Mouse (Mus musculus): ENCODE data around the gene Trim14. TPM values are rescaled to one million over a fixed set of nuclear protein-coding genes. Genes with fewer than 3 reads are reported as not detected.

Gene Trim14
- polyA plus RNA-seq, 1 experiment from 2014 or later, result 1.0 TPM

DNA sequence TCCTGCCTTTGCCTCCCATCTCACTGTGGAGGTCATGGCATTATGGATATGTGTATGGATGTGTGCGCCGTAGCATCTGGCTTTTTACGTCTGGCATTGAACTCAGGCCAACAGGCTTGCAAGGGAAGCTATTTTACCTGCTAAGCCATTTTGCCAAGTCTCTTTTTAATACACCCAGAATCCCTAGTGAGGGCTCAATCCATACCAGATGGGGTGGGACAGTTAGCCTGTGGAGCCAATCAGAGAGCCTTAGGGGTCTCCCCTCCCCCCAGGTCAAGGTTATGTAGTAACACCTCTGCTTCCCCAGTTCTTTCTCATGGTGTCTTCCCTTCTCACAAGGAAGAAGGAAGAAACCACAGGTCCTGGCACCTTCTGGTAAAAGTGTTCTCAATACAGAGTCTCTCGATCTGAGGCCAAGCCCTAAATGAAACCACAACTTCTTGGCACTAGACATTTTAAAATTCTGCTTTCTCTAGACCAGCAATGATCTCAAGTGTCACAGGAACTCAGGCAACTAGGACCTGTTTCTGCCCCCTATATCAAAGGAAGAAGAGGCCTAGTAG is 29.5 kb upstream of the Trim14 start:
- no peak overlapping the region for H3K27ac ChIP-seq (ENCODE audit: low read depth, low read length)
- ATAC-seq (ENCODE audit: low FRiP score) (no peak), DNase-seq (ENCODE audit: low spot score) (no peak)
- H3K9ac ChIP-seq (ENCODE audit: low read depth, low read length), result no peak overlapping the region
- no peaks in the 10 kb centered on the region for H3K9me3 ChIP-seq (ENCODE audit: control insufficient read depth, low read length)
- no peak overlapping the region for H3K4me3 ChIP-seq (ENCODE audit: low read depth, low read length)
- no peaks in the 10 kb centered on the region for H3K4me1 ChIP-seq (replicated peaks; ENCODE audit: control insufficient read depth, insufficient read depth, low read length)
- 95% methylated on average over 4 of the region's 4 CpGs for WGBS
- no peak overlapping the region for H3K4me2 ChIP-seq (replicated peaks; ENCODE audit: low read depth, low read length)
- H3K36me3 ChIP-seq (ENCODE audit: control insufficient read depth, insufficient read depth, low read length), result no peaks in the 10 kb centered on the region
- H3K27me3 ChIP-seq (ENCODE audit: control insufficient read depth, insufficient read depth, low read length), result no peaks in the 10 kb centered on the region

DNA sequence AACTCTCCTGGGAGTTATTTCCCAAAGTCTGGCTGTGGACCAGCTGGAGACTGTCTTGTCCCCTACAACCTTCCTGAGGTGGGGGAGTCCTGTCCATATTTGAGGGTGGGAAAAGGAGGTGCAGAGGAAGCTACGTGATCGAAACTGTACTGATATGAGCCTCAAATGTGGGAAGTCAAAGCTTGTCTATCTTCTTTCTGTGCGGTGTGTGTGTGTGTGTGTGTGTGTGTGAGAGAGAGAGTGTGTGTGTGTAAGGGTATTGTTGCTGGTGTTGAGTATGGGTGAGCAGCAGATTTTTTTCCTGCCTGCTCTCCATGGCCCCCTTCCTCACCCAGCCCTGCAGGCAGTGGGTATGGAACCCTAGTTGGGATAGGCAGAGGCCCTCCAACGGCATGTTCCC is 28.3 kb upstream of the Trim14 start:
- H3K27me3 ChIP-seq (ENCODE audit: control insufficient read depth, insufficient read depth, low read length), result no peaks in the 10 kb centered on the region
- no peaks in the 10 kb centered on the region for H3K4me1 ChIP-seq (replicated peaks; ENCODE audit: control insufficient read depth, insufficient read depth, low read length)
- H3K9ac ChIP-seq (ENCODE audit: low read depth, low read length), result no peak overlapping the region
- WGBS, result 89% methylated on average over 4 of the region's 4 CpGs
- no peak for ATAC-seq (ENCODE audit: low FRiP score)
- H3K27ac ChIP-seq (ENCODE audit: low read depth, low read length), result no peak overlapping the region
- H3K4me2 ChIP-seq (replicated peaks; ENCODE audit: low read depth, low read length), result no peak overlapping the region
- no peak overlapping the region for H3K4me3 ChIP-seq (ENCODE audit: low read depth, low read length)
- no peaks in the 10 kb centered on the region for H3K9me3 ChIP-seq (ENCODE audit: control insufficient read depth, low read length)
- no peak for DNase-seq (ENCODE audit: low spot score)
- no peaks in the 10 kb centered on the region for H3K36me3 ChIP-seq (ENCODE audit: control insufficient read depth, insufficient read depth, low read length)

DNA sequence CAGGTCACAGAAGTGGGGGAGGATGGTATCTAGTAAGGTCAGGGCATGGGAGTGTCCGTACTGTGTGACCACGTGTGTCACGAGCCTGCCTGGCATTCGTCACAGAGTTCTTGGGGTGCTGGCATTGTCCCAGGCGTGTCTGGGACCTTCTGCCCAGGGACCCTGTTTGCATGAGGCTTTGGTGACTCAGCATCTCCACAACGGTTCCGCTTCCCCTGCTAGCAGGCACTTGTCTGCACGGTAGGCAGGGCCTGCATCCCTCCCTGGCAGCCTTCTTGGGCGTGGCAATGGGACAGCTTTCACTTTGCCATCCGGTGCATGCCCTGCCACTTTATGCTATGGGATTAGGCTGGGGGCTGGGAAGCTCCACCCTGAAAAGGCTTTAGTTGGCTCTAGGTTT is 27.9 kb upstream of the Trim14 start:
- ATAC-seq (ENCODE audit: low FRiP score) (no peak), DNase-seq (ENCODE audit: low spot score) (no peak)
- no peaks in the 10 kb centered on the region for H3K36me3 ChIP-seq (ENCODE audit: control insufficient read depth, insufficient read depth, low read length)
- 70% methylated on average over 10 of the region's 10 CpGs for WGBS
- H3K27me3 ChIP-seq (ENCODE audit: control insufficient read depth, insufficient read depth, low read length), result no peaks in the 10 kb centered on the region
- H3K27ac ChIP-seq (ENCODE audit: low read depth, low read length), result no peak overlapping the region
- H3K9ac ChIP-seq (ENCODE audit: low read depth, low read length), result no peak overlapping the region
- no peak overlapping the region for H3K4me3 ChIP-seq (ENCODE audit: low read depth, low read length)
- H3K4me1 ChIP-seq (replicated peaks; ENCODE audit: control insufficient read depth, insufficient read depth, low read length), result no peaks in the 10 kb centered on the region
- no peaks in the 10 kb centered on the region for H3K9me3 ChIP-seq (ENCODE audit: control insufficient read depth, low read length)
- no peak overlapping the region for H3K4me2 ChIP-seq (replicated peaks; ENCODE audit: low read depth, low read length)

DNA sequence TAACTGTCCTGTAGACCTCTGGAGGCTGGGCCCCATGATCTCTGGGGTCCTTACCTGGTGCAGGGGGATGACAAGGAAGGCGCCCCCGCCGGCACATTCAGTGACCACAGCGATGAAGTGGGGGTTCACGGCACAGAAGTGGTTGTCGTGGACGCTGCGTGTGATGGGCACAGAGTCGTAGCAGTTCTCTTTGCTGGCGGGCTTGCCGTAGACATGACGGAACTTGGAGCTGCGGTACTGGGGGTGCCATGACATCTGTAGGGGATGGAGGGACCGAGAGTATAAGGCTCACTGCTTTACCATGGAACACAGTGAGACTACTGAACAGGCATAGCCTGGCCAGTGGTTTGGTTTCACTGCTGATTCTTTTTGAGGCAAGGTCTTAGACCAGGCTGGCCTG is 26.9 kb upstream of the Trim14 start:
- 97% methylated on average over 14 of the region's 14 CpGs for WGBS
- H3K4me2 ChIP-seq (replicated peaks; ENCODE audit: low read depth, low read length), result no peak overlapping the region

DNA sequence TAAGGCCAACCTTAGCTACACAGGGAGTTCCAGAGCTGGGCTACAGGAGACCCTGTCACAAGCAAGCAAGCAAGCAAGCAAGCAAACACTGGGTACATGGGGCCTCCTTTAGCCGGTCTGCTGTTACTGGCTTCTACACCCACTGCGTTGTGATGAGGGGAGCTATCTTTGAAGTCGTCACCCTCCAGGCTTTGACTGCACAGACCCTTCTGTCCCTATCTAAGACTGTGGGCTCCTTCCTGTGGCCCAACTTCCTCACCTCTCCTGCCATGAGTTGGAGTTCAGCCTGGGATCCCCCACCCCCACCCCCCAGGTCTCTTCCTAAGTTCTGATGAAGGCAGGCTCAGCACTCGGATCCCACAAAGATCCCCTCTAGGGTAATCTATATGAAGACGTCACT is 26.1 kb upstream of the Trim14 start:
- no peak overlapping the region for H3K4me2 ChIP-seq (replicated peaks; ENCODE audit: low read depth, low read length)
- H3K36me3 ChIP-seq (ENCODE audit: control insufficient read depth, insufficient read depth, low read length), result no peaks in the 10 kb centered on the region
- H3K27ac ChIP-seq (ENCODE audit: low read depth, low read length), result no peak overlapping the region
- DNase-seq (ENCODE audit: low spot score) (no peak), ATAC-seq (ENCODE audit: low FRiP score) (no peak)
- no peaks in the 10 kb centered on the region for H3K9me3 ChIP-seq (ENCODE audit: control insufficient read depth, low read length)
- no peaks in the 10 kb centered on the region for H3K27me3 ChIP-seq (ENCODE audit: control insufficient read depth, insufficient read depth, low read length)
- 81% methylated on average over 5 of the region's 5 CpGs for WGBS
- no peak overlapping the region for H3K4me3 ChIP-seq (ENCODE audit: low read depth, low read length)
- H3K4me1 ChIP-seq (replicated peaks; ENCODE audit: control insufficient read depth, insufficient read depth, low read length), result no peaks in the 10 kb centered on the region
- H3K9ac ChIP-seq (ENCODE audit: low read depth, low read length), result no peak overlapping the region

More for the DNA sequence above, 26.9 kb upstream of the Trim14 start:
- Histone ChIP-seq H3K4me1 (replicated peaks; ENCODE audit: control insufficient read depth, insufficient read depth, low read length) (no peaks in the 10 kb centered on the region), H3K27me3 (ENCODE audit: control insufficient read depth, insufficient read depth, low read length) (no peaks in the 10 kb centered on the region), H3K4me3 (ENCODE audit: low read depth, low read length) (no peak overlapping the region), H3K27ac (ENCODE audit: low read depth, low read length) (no peak overlapping the region), H3K36me3 (ENCODE audit: control insufficient read depth, insufficient read depth, low read length) (no peaks in the 10 kb centered on the region), H3K9me3 (ENCODE audit: control insufficient read depth, low read length) (no peaks in the 10 kb centered on the region), H3K9ac (ENCODE audit: low read depth, low read length) (no peak overlapping the region)
- ATAC-seq (ENCODE audit: low FRiP score), result no peak
- no peak for DNase-seq (ENCODE audit: low spot score)

DNA sequence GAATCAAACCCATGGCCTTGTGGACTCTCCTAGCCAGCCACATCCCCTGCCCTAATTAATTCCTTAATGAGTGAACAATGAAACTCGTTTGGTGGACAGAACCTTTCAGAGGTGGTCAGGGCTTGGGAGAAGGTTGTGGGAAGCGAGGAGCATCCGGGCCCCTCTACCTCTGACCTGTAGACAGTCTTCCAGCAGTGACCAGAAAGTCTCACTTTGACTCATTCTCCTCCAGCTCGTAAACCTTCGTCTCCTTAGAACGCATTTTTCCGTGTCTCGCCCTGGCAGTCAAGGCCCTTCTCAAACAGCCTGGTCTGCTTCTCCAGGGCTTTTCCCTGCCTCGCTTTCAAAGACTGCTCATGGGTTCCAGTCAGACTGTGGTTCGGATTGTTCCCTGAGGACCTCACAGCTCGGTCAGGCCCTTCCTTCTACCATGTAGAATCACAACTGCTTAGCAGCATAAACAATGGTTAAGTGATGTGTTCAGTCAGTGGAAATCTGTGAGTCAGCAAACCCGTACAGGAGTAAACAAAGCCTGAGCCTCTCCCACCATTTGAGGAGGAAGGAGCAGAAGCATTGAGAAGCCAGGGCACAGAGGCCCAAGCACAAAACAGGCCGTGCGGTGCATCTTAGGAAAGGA is 24.2 kb upstream of the Trim14 start:
- Histone ChIP-seq H3K9ac (ENCODE audit: low read depth, low read length) (no peak overlapping the region), H3K4me1 (replicated peaks; ENCODE audit: control insufficient read depth, insufficient read depth, low read length) (no peaks in the 10 kb centered on the region), H3K9me3 (ENCODE audit: control insufficient read depth, low read length) (no peaks in the 10 kb centered on the region), H3K4me2 (replicated peaks; ENCODE audit: low read depth, low read length) (no peak overlapping the region), H3K27ac (ENCODE audit: low read depth, low read length) (no peak overlapping the region), H3K27me3 (ENCODE audit: control insufficient read depth, insufficient read depth, low read length) (no peaks in the 10 kb centered on the region), H3K36me3 (ENCODE audit: control insufficient read depth, insufficient read depth, low read length) (no peaks in the 10 kb centered on the region), H3K4me3 (ENCODE audit: low read depth, low read length) (no peak overlapping the region)
- 81% methylated on average over 14 of the region's 14 CpGs for WGBS
- DNase-seq (ENCODE audit: low spot score), result no peak
- no peak for ATAC-seq (ENCODE audit: low FRiP score)

DNA sequence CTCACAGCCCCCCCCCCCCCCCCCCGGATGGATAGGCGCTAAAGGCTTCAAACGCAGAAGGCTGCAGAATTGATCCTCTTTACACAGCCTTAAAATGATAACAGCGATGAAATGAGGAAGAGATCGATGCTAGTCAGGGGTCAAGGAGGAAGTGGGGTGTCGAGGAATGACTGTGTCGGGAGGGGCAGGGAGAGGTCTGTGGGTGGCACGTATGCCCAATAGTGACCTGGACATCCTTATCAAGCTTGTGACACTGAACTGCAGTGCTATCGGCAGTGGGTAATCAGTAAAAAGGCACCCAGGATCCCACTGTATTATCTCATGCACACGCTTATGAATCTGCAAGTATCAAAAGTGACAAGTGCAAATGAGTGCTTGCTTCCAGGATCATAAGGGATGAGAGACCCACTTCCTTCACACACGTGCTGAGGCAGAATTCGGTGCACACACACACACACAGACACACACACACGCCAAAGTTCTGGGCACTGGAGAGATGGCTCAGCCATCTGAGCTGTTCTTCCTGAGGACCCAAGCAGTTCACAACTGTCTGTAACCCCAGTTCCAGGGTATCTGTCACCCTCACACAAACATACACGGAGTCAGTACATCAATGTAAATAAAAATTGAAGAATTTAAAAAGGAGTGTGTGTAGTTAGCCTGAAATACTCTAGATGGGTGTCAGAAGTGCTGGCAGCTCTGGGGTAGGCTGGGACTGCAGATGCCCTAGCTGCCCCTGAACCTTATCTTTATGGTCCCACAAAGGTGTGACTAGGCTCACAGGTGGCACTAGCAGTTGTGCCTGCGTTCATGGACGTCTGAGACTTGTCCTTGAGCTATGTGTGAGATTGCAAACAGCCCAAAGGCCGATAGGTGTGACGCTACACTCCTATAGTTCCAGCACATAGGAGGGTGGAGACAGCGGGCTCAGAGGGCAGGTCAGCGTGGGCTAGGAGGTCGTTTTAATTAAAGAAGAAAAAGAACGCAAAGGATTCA is 23.0 kb upstream of the Trim14 start:
- H3K4me2 ChIP-seq (replicated peaks; ENCODE audit: low read depth, low read length), result no peak overlapping the region
- no peaks in the 10 kb centered on the region for H3K36me3 ChIP-seq (ENCODE audit: control insufficient read depth, insufficient read depth, low read length)
- no peaks in the 10 kb centered on the region for H3K4me1 ChIP-seq (replicated peaks; ENCODE audit: control insufficient read depth, insufficient read depth, low read length)
- no peak for ATAC-seq (ENCODE audit: low FRiP score)
- DNase-seq (ENCODE audit: low spot score), result no peak
- no peaks in the 10 kb centered on the region for H3K9me3 ChIP-seq (ENCODE audit: control insufficient read depth, low read length)
- H3K27me3 ChIP-seq (ENCODE audit: control insufficient read depth, insufficient read depth, low read length), result no peaks in the 10 kb centered on the region
- no peak overlapping the region for H3K9ac ChIP-seq (ENCODE audit: low read depth, low read length)
- H3K4me3 ChIP-seq (ENCODE audit: low read depth, low read length), result no peak overlapping the region
- no peak overlapping the region for H3K27ac ChIP-seq (ENCODE audit: low read depth, low read length)
- WGBS, result 82% methylated on average over 22 of the region's 22 CpGs

DNA sequence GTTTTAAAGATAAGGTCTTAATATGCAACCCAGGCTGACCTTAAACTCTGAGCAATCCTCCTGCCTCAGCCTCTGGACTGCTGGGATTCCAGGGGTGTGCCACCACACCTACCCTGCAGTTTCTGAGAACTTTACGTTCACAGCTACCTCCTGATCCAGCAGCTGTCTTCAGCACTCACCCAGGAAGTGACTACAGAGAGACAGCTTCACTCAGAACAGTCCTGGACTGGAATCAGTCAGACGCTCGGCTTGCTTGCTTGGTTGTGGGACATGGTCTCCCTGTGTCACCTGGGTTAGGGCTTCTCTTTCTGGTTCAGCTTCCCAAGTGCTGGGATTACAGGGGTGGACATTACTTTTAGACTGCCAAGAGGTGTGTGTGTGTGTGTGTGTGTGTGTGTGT is 21.0 kb upstream of the Trim14 start:
- Histone ChIP-seq H3K4me3 (ENCODE audit: low read depth, low read length) (no peak overlapping the region), H3K4me1 (replicated peaks; ENCODE audit: control insufficient read depth, insufficient read depth, low read length) (no peaks in the 10 kb centered on the region), H3K9ac (ENCODE audit: low read depth, low read length) (no peak overlapping the region), H3K4me2 (replicated peaks; ENCODE audit: low read depth, low read length) (no peak overlapping the region), H3K27ac (ENCODE audit: low read depth, low read length) (no peak overlapping the region), H3K9me3 (ENCODE audit: control insufficient read depth, low read length) (no peaks in the 10 kb centered on the region), H3K36me3 (ENCODE audit: control insufficient read depth, insufficient read depth, low read length) (no peaks in the 10 kb centered on the region), H3K27me3 (ENCODE audit: control insufficient read depth, insufficient read depth, low read length) (no peaks in the 10 kb centered on the region)
- WGBS, result 80% methylated on average over 3 of the region's 3 CpGs
- ATAC-seq (ENCODE audit: low FRiP score) (no peak), DNase-seq (ENCODE audit: low spot score) (no peak)
